26 mouse cellular contexts compared by ENCODE assay signal in the genomic region with DNA sequence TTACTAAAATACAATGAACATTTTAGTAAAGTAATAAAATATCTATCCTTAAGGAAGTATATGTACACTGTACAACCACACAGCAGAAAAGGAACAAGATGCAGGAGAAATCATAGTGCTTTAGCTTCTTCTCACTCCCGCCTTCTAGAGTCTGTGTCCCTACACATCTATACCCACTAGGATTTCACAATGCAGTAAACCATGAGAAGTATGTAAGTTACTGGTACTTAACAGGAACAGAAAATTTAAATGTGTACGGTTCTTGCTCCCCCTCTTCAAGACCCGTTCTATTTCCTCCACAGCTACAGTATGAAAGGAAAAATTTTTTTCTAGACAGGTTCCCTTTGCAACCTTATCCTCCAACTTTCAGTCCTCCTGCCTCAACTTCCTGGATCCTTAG. TPM values are rescaled to one million over a fixed set of nuclear protein-coding genes. Genes with fewer than 3 reads are reported as not detected.
DNase-seq lines count a peak whose midpoint lies in the region; ATAC-seq lines count a peak whose summit lies in the region.
"Had no signal": no experiment of that assay in that cellular context is flagged by ENCODE, and none has a peak within 500 bp of the region (broad histone marks: within the 10 kb centered on the region; RNA-seq: fewer than 3 reads in every experiment).

No protein-coding gene starts in this region.

- no peak for ATAC-seq in heart, embryonic 13.5 days (ENCODE audit: extremely low read depth, insufficient number of reproducible peaks, low FRiP score, low TSS enrichment)
- ATAC-seq in common myeloid progenitor, adult 5-6 weeks (replicated peaks; ENCODE audit: low read depth, poor library complexity, severe bottlenecking), result 0 out of 2 replicates have a peak, but pooled peaks have one; percentile 36
- peak; percentile 77 for ATAC-seq in megakaryocyte, adult 5-6 weeks (ENCODE audit: poor library complexity, severe bottlenecking)
- ATAC-seq: forebrain, embryonic 13.5 days; hindbrain, postnatal 0 days; inflammation-experienced regulatory T-cells, adult 6 months; intestine, embryonic 16.5 days; Patski had no signal

- H3K27me3 ChIP-seq in heart, embryonic 13.5 days (replicated peaks), result no peaks in the 10 kb centered on the region
- H3K27me3 ChIP-seq: CH12.LX; forebrain, embryonic 13.5 days; Patski had no signal

- H3K9me3 ChIP-seq in heart, embryonic 13.5 days, result no peaks in the 10 kb centered on the region
- H3K9me3 ChIP-seq: forebrain, embryonic 10.5 days; forebrain, embryonic 13.5 days; G1E; heart, embryonic 10.5 days had no signal

- H3K36me3 ChIP-seq in heart, embryonic 13.5 days, result no peaks in the 10 kb centered on the region
- H3K36me3 ChIP-seq: forebrain, embryonic 10.5 days; G1E; heart, embryonic 10.5 days had no signal

- WGBS in heart, embryonic 13.5 days, result 68% methylated on average over 3 of the region's 3 CpGs

- no peak overlapping the region for H3K4me2 ChIP-seq in heart, embryonic 13.5 days
- H3K4me2 ChIP-seq: forebrain, embryonic 13.5 days; hindbrain, embryonic 14.5 days had no signal

- H3K9ac ChIP-seq in heart, embryonic 13.5 days, result no peak overlapping the region
- H3K9ac ChIP-seq: forebrain, embryonic 13.5 days; hindbrain, embryonic 14.5 days had no signal

- no peak overlapping the region for H3K4me3 ChIP-seq in heart, embryonic 13.5 days
- H3K4me3 ChIP-seq: forebrain, embryonic 10.5 days; forebrain, embryonic 13.5 days; heart, embryonic 10.5 days had no signal

- peaks cover 13% of the 10 kb centered on the region for H3K4me1 ChIP-seq in heart, embryonic 13.5 days

- no peak for DNase-seq in heart, adult 11 months
- DNase-seq in adrenal gland, adult 2 months, result no peak
- no peak for DNase-seq in gastrocnemius, adult 18-20 months (ENCODE audit: low spot score)
- DNase-seq: adrenal gland, postnatal 14 days; B cell, adult 2 months; cerebellum, adult 11-12 months; cerebellum, adult 8-10 months; cerebellum, postnatal 10 days; cerebellum, postnatal 36 days; gastrocnemius, postnatal 25 days; heart, postnatal 14 days; heart, postnatal 4 days; kidney, adult 18-20 months had no signal

- H3K27ac ChIP-seq in heart, embryonic 13.5 days (replicated peaks), result peak overlapping the region; percentile 50; the same call in 1 of the 2 replicates
- H3K27ac ChIP-seq: forebrain, embryonic 10.5 days; forebrain, embryonic 13.5 days; hindbrain, embryonic 14.5 days; hindbrain, postnatal 0 days had no signal

RNA-seq across cellular contexts. Expression of a gene that starts 8.3 kb away (rescaled TPM):
- polyA plus RNA-seq in heart, embryonic 13.5 days (2015; fragmentation: Nextera tagmentation; extraction: Ambion mirVana), result 5.4 and 7.8 TPM in 2 replicates
- total RNA-seq in common myeloid progenitor, adult 5-6 weeks (2017), result 6.6 and 9.9 TPM in 2 replicates
- 6.2 and 7.7 TPM in 2 replicates for total RNA-seq in megakaryocyte, adult 5-6 weeks (2015)
- 4.3 and 5.0 TPM in 2 replicates for total RNA-seq in megakaryocyte, adult 5-6 weeks (2017)
- total RNA-seq in adrenal gland, adult 2 months (2021), result 1 to 10 TPM; 6.6 TPM
- polyA plus RNA-seq in adrenal gland, adult 2 months (2012; rRNA removed), result 0.54 and 0.76 TPM in 2 replicates
- total RNA-seq in gastrocnemius, adult 18-20 months (2021), result 1 to 10 TPM; 1.8 to 3.2 TPM
